Mouse (Mus musculus) intestine, embryonic 14.5 days (tissue): ENCODE measurements at regions not wholly inside any gene's neighbourhood (a gene's known extent, or its start where the extent isn't known, plus 50 kb on each side); places are given as distances from the start of the nearest gene placed in this dataset.

Experiments
- ATAC-seq: fragments of 200-750 bp; cut with Nextera tagmentation; replicated peaks from 2 replicates; pipeline ENCODE4 v1.8.0; 2017; ENCODE audit warnings: low read depth, moderate number of reproducible peaks, moderate TSS enrichment, moderate library complexity; ENCODE audit not compliant: low FRiP score, low TSS enrichment
- DNase-seq: peaks from one replicate; pipeline ENCODE4 v3.0.0-alpha.2; 2018; ENCODE audit warnings: low spot score
- H3K27ac ChIP-seq: fragments of 300-500 bp; sonication (generic); 2 replicates; pipeline ENCODE4 v1.5.1; 2014; ENCODE audit warnings: low read depth, mild to moderate bottlenecking, control low read depth
- H3K27me3 ChIP-seq: fragments of 300-500 bp; sonication (generic); replicated peaks from 2 replicates; pipeline ENCODE4 v1.6.1; 2014; ENCODE audit warnings: low read length, control low read depth; ENCODE audit not compliant: control insufficient read depth, insufficient read depth
- H3K36me3 ChIP-seq: fragments of 300-500 bp; sonication (generic); 2 replicates; pipeline ENCODE4 v1.6.1; 2014; ENCODE audit warnings: low read length, control low read depth; ENCODE audit not compliant: control insufficient read depth, insufficient read depth
- H3K4me1 ChIP-seq: fragments of 300-500 bp; sonication (generic); replicated peaks from 2 replicates; pipeline ENCODE4 v1.6.1; 2014; ENCODE audit warnings: low read length, control low read depth, mixed read lengths; ENCODE audit not compliant: control insufficient read depth, insufficient read depth
- H3K4me2 ChIP-seq: fragments of 300-500 bp; sonication (generic); 2 replicates; pipeline ENCODE4 v1.6.1; 2014; ENCODE audit warnings: low read length
- H3K4me3 ChIP-seq: fragments of 300-500 bp; sonication (generic); 2 replicates; pipeline ENCODE4 v1.5.1; 2014; ENCODE audit warnings: low read depth, low read length, control low read depth, mixed read lengths
- H3K9ac ChIP-seq: fragments of 300-500 bp; sonication (generic); 2 replicates; pipeline ENCODE4 v1.6.1; 2014; ENCODE audit warnings: mild to moderate bottlenecking, low read length
- H3K9me3 ChIP-seq: fragments of 300-500 bp; sonication (generic); 2 replicates; pipeline ENCODE4 v1.6.1; 2016; ENCODE audit warnings: low read length, control low read depth; ENCODE audit not compliant: control insufficient read depth
- WGBS: fragments of 180-500 bp; shearing (Covaris S2); extraction: QIAGEN DNeasy Blood & Tissue Kit; methylation state at CpG from one replicate; pipeline ENCODE4 v1.1.7; 2014; 5-methylcytosine and 5-hydroxymethylcytosine counted together

GRCm38 (mm10) chr6:67088741-67089455, 51.6 kb upstream of the Gadd45a start:
- no peaks in the 10 kb centered on the region for H3K36me3 ChIP-seq
- H3K27ac ChIP-seq, result no peak overlapping the region
- H3K27me3 ChIP-seq, result no peaks in the 10 kb centered on the region
- 59% methylated on average over 21 of the region's 21 CpGs for WGBS
- ATAC-seq (no peak), DNase-seq (no peak)
- no peak overlapping the region for H3K9ac ChIP-seq
- H3K4me1 ChIP-seq, result no peaks in the 10 kb centered on the region
- no peak overlapping the region for H3K4me3 ChIP-seq
- H3K4me2 ChIP-seq, result no peak overlapping the region
- H3K9me3 ChIP-seq, result no peaks in the 10 kb centered on the region

GRCm38 (mm10) chr6:67087837-67088440, 50.7 kb upstream of the Gadd45a start:
- Histone ChIP-seq H3K27me3 (no peaks in the 10 kb centered on the region), H3K27ac (no peak overlapping the region), H3K36me3 (no peaks in the 10 kb centered on the region), H3K9me3 (no peaks in the 10 kb centered on the region), H3K4me3 (no peak overlapping the region), H3K9ac (no peak overlapping the region), H3K4me1 (no peaks in the 10 kb centered on the region), H3K4me2 (no peak overlapping the region)
- DNase-seq (no peak), ATAC-seq (no peak)
- 65% methylated on average over 5 of the region's 5 CpGs for WGBS

- no peaks in the 10 kb centered on the region for H3K4me1 ChIP-seq
- ATAC-seq (0 out of 2 replicates have a peak, but pooled peaks have one; percentile 70), DNase-seq (no peak)
- no peaks in the 10 kb centered on the region for H3K27me3 ChIP-seq
- H3K27ac ChIP-seq, result no peak overlapping the region
- no peak overlapping the region for H3K9ac ChIP-seq
- no peak overlapping the region for H3K4me2 ChIP-seq
- H3K4me3 ChIP-seq, result no peak overlapping the region
- 23% methylated on average over 3 of the region's 3 CpGs for WGBS
- no peaks in the 10 kb centered on the region for H3K9me3 ChIP-seq
- H3K36me3 ChIP-seq, result no peaks in the 10 kb centered on the region
These were observed 50.1 kb upstream of the Gadd45a start for GRCm38 (mm10) chr6:67087393-67087792.
